Mouse (Mus musculus): Measurements from ENCODE around the gene Fen1. TPM values are rescaled to one million over a fixed set of nuclear protein-coding genes. Genes with fewer than 3 reads are reported as not detected.
"Not testable (repeated sequence)": the region's sequence is repeated elsewhere in the genome, so short reads cannot be mapped to it uniquely, and the experiment has no call there.

The Fen1 gene
- polyA plus RNA-seq, 1 experiment: 4.8 TPM

DNA sequence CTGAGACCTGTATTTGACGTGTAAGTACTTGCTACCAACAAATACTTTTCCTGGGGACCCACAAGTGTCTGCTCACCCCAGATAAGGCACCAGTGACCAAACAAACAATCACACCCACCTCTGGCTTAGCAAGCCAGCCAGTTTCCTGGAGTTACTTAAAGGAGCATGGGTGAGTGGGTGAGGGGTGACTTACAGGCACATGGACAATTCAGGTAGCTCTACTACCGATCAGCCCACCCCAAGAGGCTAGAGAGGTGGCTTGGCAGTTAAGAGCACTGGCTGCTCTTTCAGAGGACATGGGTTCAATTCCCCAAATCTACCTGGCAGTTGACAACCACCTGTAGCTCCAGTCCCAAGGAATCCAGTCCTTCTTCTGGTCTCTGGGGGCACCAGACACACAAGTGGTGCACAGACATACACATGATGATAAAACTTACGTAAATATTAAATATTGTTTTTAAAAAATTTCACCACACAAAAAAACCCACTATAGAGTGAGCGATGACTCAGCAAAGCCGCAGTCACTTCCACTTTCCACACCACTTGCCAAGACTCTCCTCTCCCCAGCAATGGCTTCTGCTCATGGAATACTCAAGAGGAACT lies 30.8 kb downstream of the Fen1 start:
- WGBS: 81% methylated on average over 5 of the region's 5 CpGs
- no peak for TF ChIP-seq CTCF (conservative IDR thresholded peaks at IDR 0.05; ENCODE audit: insufficient read depth, insufficient read length, low read depth, low read length)
- TF ChIP-seq POLR2A (IDR thresholded peaks at IDR 0.05; ENCODE audit: low read depth, low read length): no peak
- no peak for DNase-seq
- H3K36me3 ChIP-seq (ENCODE audit: control insufficient read depth, insufficient read depth, low read length): no peaks in the 10 kb centered on the region
- no peak overlapping the region for H3K4me3 ChIP-seq (ENCODE audit: insufficient read depth, low read depth, low read length)
- H3K27me3 ChIP-seq (replicated peaks; ENCODE audit: control insufficient read depth, insufficient read depth, low read length): no peaks in the 10 kb centered on the region
- H3K4me1 ChIP-seq (ENCODE audit: control insufficient read depth, insufficient read depth, low read length): 0 out of 2 replicates have a peak, but pooled peaks cover 6% of the 10 kb centered on the region
- no peak overlapping the region for H3K27ac ChIP-seq (ENCODE audit: insufficient read depth, low read depth, low read length)

DNA sequence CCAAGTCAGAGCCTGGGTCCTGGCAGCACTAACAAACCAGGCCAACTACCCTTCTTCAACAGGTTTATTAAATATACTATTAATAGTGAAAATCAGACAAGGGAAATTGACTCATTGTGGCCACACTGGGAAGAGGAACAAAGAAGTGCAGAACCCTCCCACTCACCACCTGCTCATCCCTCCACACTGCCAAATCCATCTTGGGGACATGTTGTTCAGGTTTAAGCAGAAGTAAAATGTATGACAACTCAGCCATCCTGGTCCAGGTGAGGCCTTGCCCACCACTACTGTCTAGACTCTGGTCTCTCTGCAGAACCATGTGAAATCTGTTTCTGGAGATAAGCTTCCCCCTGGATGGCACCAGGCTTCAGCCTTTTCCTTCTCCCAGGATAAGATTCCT lies 32.1 kb downstream of the Fen1 start:
- no peak overlapping the region for H3K27ac ChIP-seq (ENCODE audit: insufficient read depth, low read depth, low read length)
- no peak overlapping the region for H3K4me3 ChIP-seq (ENCODE audit: insufficient read depth, low read depth, low read length)
- DNase-seq: no peak

DNA sequence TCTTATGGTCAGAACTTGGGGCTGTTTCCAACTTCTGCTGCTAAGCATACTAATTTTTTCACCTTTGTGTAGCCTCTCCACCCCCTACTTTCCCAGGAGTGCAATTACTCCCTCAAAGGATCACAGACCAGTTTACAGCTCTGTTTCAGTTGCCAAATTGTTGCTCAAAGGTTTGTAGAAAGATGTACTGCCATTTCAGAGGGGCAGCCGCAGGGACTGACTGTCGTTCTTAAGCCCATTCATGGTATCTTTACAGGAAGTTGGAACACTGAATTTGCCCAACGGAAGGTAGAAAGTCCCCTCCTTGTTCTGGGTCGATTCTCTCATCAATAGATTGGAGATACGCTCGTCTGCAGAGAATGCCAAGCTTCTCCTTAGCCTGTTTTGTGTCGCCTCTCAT lies 32.6 kb downstream of the Fen1 start:
- Histone ChIP-seq H3K4me1 (ENCODE audit: control insufficient read depth, insufficient read depth, low read length) (peaks cover 7% of the 10 kb centered on the region; the same call in 1 of the 2 replicates), H3K27me3 (replicated peaks; ENCODE audit: control insufficient read depth, insufficient read depth, low read length) (no peaks in the 10 kb centered on the region), H3K4me3 (ENCODE audit: insufficient read depth, low read depth, low read length) (no peak overlapping the region), H3K27ac (ENCODE audit: insufficient read depth, low read depth, low read length) (no peak overlapping the region), H3K36me3 (ENCODE audit: control insufficient read depth, insufficient read depth, low read length) (no peaks in the 10 kb centered on the region)
- WGBS: 72% methylated on average over 7 of the region's 7 CpGs
- DNase-seq: no peak
- TF ChIP-seq POLR2A (IDR thresholded peaks at IDR 0.05; ENCODE audit: low read depth, low read length) (no peak), CTCF (conservative IDR thresholded peaks at IDR 0.05; ENCODE audit: insufficient read depth, insufficient read length, low read depth, low read length) (no peak)

More for the DNA sequence above, 32.1 kb downstream of the Fen1 start:
- Histone ChIP-seq H3K27me3 (replicated peaks; ENCODE audit: control insufficient read depth, insufficient read depth, low read length) (no peaks in the 10 kb centered on the region), H3K36me3 (ENCODE audit: control insufficient read depth, insufficient read depth, low read length) (no peaks in the 10 kb centered on the region), H3K4me1 (ENCODE audit: control insufficient read depth, insufficient read depth, low read length) (peaks cover 7% of the 10 kb centered on the region; the same call in 1 of the 2 replicates)
- TF ChIP-seq CTCF (conservative IDR thresholded peaks at IDR 0.05; ENCODE audit: insufficient read depth, insufficient read length, low read depth, low read length) (no peak), POLR2A (IDR thresholded peaks at IDR 0.05; ENCODE audit: low read depth, low read length) (no peak)

DNA sequence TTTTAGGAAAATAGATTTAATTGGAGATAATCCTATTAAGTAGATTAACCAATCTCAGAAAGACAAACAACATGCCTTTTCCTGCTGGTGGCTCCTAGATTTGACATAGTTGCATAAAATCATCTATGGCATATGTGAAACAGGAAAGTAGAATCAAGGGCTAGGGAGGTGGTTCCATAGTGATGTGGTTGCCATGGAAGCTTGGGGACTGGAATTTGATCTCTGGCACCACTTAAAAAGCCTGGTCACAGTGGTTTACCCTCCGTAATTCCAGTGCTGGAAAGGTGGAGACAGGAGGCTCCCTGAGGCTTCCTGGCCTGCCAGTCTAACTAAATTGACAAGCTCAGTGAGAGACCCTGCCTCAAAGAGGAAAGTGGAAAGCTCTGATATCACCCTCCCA lies 33.5 kb downstream of the Fen1 start:
- no peak overlapping the region for H3K27ac ChIP-seq (ENCODE audit: insufficient read depth, low read depth, low read length)
- no peak overlapping the region for H3K4me3 ChIP-seq (ENCODE audit: insufficient read depth, low read depth, low read length)
- no peaks in the 10 kb centered on the region for H3K36me3 ChIP-seq (ENCODE audit: control insufficient read depth, insufficient read depth, low read length)
- H3K4me1 ChIP-seq (ENCODE audit: control insufficient read depth, insufficient read depth, low read length): peaks cover 7% of the 10 kb centered on the region; the same call in 1 of the 2 replicates
- no peaks in the 10 kb centered on the region for H3K27me3 ChIP-seq (replicated peaks; ENCODE audit: control insufficient read depth, insufficient read depth, low read length)
- TF ChIP-seq CTCF (conservative IDR thresholded peaks at IDR 0.05; ENCODE audit: insufficient read depth, insufficient read length, low read depth, low read length): no peak
- TF ChIP-seq POLR2A (IDR thresholded peaks at IDR 0.05; ENCODE audit: low read depth, low read length): no peak
- peak; percentile 36 for DNase-seq
- 19% methylated on average over 1 of the region's 1 CpGs for WGBS

DNA sequence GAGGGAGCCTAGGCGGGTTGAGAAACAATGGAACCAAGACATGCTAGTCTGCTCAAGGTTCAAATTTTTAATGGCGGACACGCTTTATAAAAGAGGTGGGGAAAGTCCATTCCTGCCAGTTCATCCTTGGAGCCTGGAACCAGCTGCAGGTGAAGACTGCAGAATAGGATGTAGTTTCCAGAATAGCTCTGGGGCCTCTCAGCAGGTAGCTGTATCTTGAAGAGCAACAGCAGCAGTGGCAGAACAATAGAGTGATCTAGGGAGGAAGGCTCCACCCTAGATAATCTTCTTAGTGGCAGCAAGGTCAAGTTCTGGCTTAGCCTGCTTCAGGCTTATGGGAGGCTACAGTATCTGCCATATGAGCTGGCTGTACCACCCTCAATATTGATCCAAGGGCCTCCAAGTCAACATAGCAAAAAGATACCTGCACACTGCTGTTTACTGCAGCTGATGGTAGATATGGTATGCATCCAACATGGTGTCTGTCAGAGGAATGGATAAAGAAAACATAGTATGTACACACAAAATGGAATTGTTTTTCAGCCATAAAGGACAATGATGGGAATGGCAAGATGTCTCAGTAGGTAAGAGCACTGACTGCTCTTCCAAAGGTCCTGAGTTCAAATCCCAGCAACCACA lies 34.2 kb downstream of the Fen1 start:
- WGBS: 86% methylated on average over 3 of the region's 3 CpGs
- not testable (repeated sequence) for H3K36me3 ChIP-seq (ENCODE audit: control insufficient read depth, insufficient read depth, low read length); H3K4me1 ChIP-seq (ENCODE audit: control insufficient read depth, insufficient read depth, low read length); H3K27ac ChIP-seq (ENCODE audit: insufficient read depth, low read depth, low read length); DNase-seq; H3K4me3 ChIP-seq (ENCODE audit: insufficient read depth, low read depth, low read length); H3K27me3 ChIP-seq (replicated peaks; ENCODE audit: control insufficient read depth, insufficient read depth, low read length)

DNA sequence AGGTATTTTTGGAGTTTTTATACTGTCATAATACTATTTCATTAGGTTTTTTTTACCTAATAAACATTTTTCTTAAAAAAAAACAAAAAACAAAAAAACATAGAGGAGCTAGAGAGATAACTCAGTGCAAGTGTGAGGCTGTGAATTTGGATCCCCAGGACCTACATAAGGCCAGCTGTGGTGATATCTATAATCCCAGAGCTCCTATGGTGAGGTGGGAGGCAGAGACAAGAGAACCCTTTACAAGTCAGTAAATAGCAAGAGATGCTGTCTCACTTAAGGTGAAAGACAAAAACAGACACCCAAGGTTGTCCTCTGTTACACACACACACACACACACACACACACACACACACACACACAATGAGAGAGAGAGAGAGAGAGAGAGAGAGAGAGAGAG lies 34.8 kb downstream of the Fen1 start:
- TF ChIP-seq POLR2A (IDR thresholded peaks at IDR 0.05; ENCODE audit: low read depth, low read length) (no peak), CTCF (conservative IDR thresholded peaks at IDR 0.05; ENCODE audit: insufficient read depth, insufficient read length, low read depth, low read length) (no peak)
- H3K4me3 ChIP-seq (ENCODE audit: insufficient read depth, low read depth, low read length): no peak overlapping the region
- no peak overlapping the region for H3K27ac ChIP-seq (ENCODE audit: insufficient read depth, low read depth, low read length)
- DNase-seq: no peak
- H3K27me3 ChIP-seq (replicated peaks; ENCODE audit: control insufficient read depth, insufficient read depth, low read length): no peaks in the 10 kb centered on the region
- peaks cover 7% of the 10 kb centered on the region; the same call in 1 of the 2 replicates for H3K4me1 ChIP-seq (ENCODE audit: control insufficient read depth, insufficient read depth, low read length)
- H3K36me3 ChIP-seq (ENCODE audit: control insufficient read depth, insufficient read depth, low read length): no peaks in the 10 kb centered on the region

DNA sequence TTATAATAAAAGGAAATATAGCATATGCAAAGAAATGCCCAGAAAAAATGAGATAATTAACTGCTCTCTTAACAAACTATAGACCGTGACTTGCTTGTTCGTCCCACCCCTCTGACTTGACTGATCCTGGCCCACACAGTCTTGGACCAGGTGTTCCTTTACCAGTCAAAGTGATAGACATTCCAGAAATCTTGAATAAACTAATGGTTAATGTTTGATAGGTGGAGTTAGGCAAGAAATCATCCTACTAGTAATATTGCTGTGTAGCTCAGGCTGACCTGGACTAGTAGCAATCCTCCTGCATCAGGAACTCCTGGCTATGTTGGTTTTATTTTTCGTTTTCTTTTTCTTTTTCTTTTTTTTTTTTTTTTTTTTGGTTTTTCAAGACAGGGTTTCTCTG lies 35.5 kb downstream of the Fen1 start:
- 41% methylated on average over 3 of the region's 3 CpGs for whole genome bisulfite sequencing
- H3K4me3 ChIP-seq (ENCODE audit: insufficient read depth, low read depth, low read length): no peak overlapping the region
- TF ChIP-seq CTCF (conservative IDR thresholded peaks at IDR 0.05; ENCODE audit: insufficient read depth, insufficient read length, low read depth, low read length): no peak
- TF ChIP-seq POLR2A (IDR thresholded peaks at IDR 0.05; ENCODE audit: low read depth, low read length): no peak
- no peaks in the 10 kb centered on the region for H3K27me3 ChIP-seq (replicated peaks; ENCODE audit: control insufficient read depth, insufficient read depth, low read length)
- peaks cover 7% of the 10 kb centered on the region; the same call in 1 of the 2 replicates for H3K4me1 ChIP-seq (ENCODE audit: control insufficient read depth, insufficient read depth, low read length)
- DNase-seq: no peak
- no peaks in the 10 kb centered on the region for H3K36me3 ChIP-seq (ENCODE audit: control insufficient read depth, insufficient read depth, low read length)
- no peak overlapping the region for H3K27ac ChIP-seq (ENCODE audit: insufficient read depth, low read depth, low read length)
